Mouse (Mus musculus): ENCODE measurements around the gene Nfkb2.

DNA sequence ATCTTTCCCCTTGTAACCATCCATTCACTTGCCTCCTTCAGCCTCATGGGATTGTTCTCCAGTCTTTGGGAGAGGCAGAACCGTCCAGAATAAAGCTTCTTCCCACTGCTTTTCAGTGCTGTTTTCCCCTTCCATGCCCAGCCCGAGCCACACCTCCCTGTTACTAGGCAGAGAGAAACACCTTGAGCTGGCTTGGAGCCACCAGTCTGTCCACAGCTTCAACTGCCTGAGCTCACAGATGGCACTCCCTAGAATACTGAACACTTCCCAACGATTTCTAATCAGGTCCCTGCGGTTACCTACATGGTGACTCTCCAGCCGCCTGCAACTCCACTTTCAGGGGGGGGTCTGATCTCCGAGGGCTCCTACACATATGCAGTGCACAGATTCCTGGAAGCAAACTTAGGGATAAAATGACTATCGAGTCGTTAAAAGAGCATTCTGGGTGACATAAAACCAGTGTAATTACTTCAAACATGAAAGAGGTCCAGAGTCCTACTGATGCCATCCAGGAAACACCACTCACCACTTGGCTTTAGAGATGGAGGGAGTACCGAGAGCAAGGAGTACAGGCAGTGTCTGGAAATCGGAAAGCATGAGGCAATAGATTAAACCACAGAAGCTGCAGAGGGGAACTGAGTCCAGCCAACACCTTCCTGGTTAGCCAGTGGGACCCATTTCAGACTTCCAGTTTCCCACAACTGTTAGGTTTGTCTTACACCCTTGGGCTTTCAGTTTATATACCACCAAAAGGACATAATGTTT is 46.2 kb downstream of the Nfkb2 start, which contains the start of gene 2310034G01Rik:
- TF ChIP-seq CTCF (IDR thresholded peaks at IDR 0.05; ENCODE audit: borderline replicate concordance, insufficient read depth, low read depth, low read length) (no peak), POLR2A (IDR thresholded peaks at IDR 0.05; ENCODE audit: borderline replicate concordance, insufficient read depth, low read length) (no peak)
